Mouse (Mus musculus) kidney, postnatal 0 days (tissue): ENCODE results near the gene Rnf113a2. TPM values are rescaled to one million over a fixed set of nuclear protein-coding genes. Genes with fewer than 3 reads are reported as not detected.
A peak's percentile ranks its signal among the peaks of the same experiment; 100 is the strongest.

Experiments used
- ATAC-seq: fragments of 200-750 bp; cut with Nextera tagmentation; replicated peaks from 2 replicates; pipeline ENCODE4 v1.8.0; 2017; ENCODE audit warnings: low read depth, moderate number of reproducible peaks, moderate TSS enrichment, moderate library complexity; ENCODE audit not compliant: low FRiP score
- DNase-seq: peaks from one replicate; pipeline ENCODE4 v3.0.0-alpha.2; 2016; ENCODE audit warnings: low spot score
- H3K27ac ChIP-seq: fragments of 300-500 bp; sonication (generic); 2 replicates; pipeline ENCODE4 v1.5.1; 2014; ENCODE audit warnings: mild to moderate bottlenecking
- H3K27me3 ChIP-seq: fragments of 300-500 bp; sonication (generic); 2 replicates; pipeline ENCODE4 v1.6.1; 2014; ENCODE audit warnings: low read length, mixed read lengths; ENCODE audit not compliant: insufficient read depth
- H3K36me3 ChIP-seq: fragments of 300-500 bp; sonication (generic); 2 replicates; pipeline ENCODE4 v1.6.1; 2014; ENCODE audit warnings: low read length, mixed read lengths; ENCODE audit not compliant: insufficient read depth
- H3K4me1 ChIP-seq: fragments of 300-500 bp; sonication (generic); replicated peaks from 2 replicates; pipeline ENCODE4 v1.6.1; 2014; ENCODE audit warnings: antibody characterized with exemption, low read length, mixed read lengths; ENCODE audit not compliant: insufficient read depth
- H3K4me2 ChIP-seq: fragments of 300-500 bp; sonication (generic); 2 replicates; pipeline ENCODE4 v1.6.1; 2014; ENCODE audit warnings: mild to moderate bottlenecking, low read length, moderate library complexity, mixed read lengths
- H3K4me3 ChIP-seq: fragments of 300-500 bp; sonication (generic); replicated peaks from 2 replicates; pipeline ENCODE4 v1.5.1; 2014; ENCODE audit warnings: low read depth, low read length
- H3K9ac ChIP-seq: fragments of 300-500 bp; sonication (generic); 2 replicates; pipeline ENCODE4 v1.6.1; 2014; ENCODE audit warnings: low read depth, low read length
- H3K9me3 ChIP-seq: fragments of 300-500 bp; sonication (generic); replicated peaks from 2 replicates; pipeline ENCODE4 v1.6.1; 2016; ENCODE audit warnings: low read length, inconsistent platforms, mixed read lengths
- CTCF ChIP-seq: IDR thresholded peaks from 2 replicates; pipeline ENCODE4 v1.5.1; 2016; ENCODE audit warnings: antibody characterized with exemption, low read depth, mild to moderate bottlenecking, moderate library complexity
- WGBS: fragments of 180-500 bp; shearing (Covaris S2); extraction: QIAGEN DNeasy Blood & Tissue Kit; methylation state at CpG from one replicate; pipeline ENCODE4 v1.1.7; 2014; 5-methylcytosine and 5-hydroxymethylcytosine counted together
- polyA plus RNA-seq: library from polyadenylated mRNA; unstranded; fragments of >200 nt; fragmentation: Nextera tagmentation; extraction: Ambion mirVana; gene quantifications from 2 replicates; pipeline ENCODE4 v1.2.1, GENCODE M21; 2015

The Rnf113a2 gene
- polyA plus RNA-seq, 1 experiment from 2014 or later = 28.8 TPM

DNA sequence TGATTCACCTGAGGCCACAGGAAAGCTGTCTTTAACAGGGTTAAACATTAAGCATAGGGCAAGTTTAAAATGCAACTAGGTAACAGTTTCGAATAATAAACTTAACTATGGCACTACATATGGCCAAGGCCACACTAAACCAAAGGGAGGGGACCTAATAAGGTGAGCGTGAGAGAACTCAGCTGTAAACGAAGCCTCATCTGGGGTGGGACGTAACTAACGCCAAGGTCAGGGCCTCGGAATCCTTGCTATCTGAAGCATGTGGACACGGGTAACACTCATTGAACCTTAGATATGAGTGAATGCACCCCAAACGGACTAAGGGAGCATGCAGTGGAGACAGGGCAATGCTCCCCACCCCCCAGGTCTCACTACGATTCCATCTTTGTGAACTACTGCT, 14.1 kb upstream of the Rnf113a2 start:
- DNase-seq (peak; percentile 39), ATAC-seq (peak; percentile 69)
- no peak overlapping the region for H3K4me3 ChIP-seq
- no peaks in the 10 kb centered on the region for H3K27me3 ChIP-seq
- 37% methylated on average over 9 of the region's 9 CpGs for WGBS
- 0 out of 2 replicates have a peak overlapping the region, but pooled peaks have one; percentile 27 for H3K4me2 ChIP-seq
- no peaks in the 10 kb centered on the region for H3K36me3 ChIP-seq
- H3K4me1 ChIP-seq = 0 out of 2 replicates have a peak, but pooled peaks cover 3% of the 10 kb centered on the region
- peak overlapping the region; percentile 73 for H3K27ac ChIP-seq
- H3K9me3 ChIP-seq = no peaks in the 10 kb centered on the region
- H3K9ac ChIP-seq = no peak overlapping the region
- TF ChIP-seq CTCF = no peak

GRCm38 (mm10) chr12:84404541-84404940, 12.5 kb upstream of the Rnf113a2 start:
- WGBS = 81% methylated on average over 6 of the region's 6 CpGs
- Histone ChIP-seq H3K4me1 (0 out of 2 replicates have a peak, but pooled peaks cover 6% of the 10 kb centered on the region), H3K4me3 (no peak overlapping the region), H3K27me3 (no peaks in the 10 kb centered on the region), H3K27ac (no peak overlapping the region), H3K9me3 (no peaks in the 10 kb centered on the region), H3K36me3 (no peaks in the 10 kb centered on the region), H3K9ac (no peak overlapping the region), H3K4me2 (no peak overlapping the region)
- TF ChIP-seq CTCF = no peak
- ATAC-seq (no peak), DNase-seq (no peak)

GRCm38 (mm10) chr12:84407259-84407658, 9.7 kb upstream of the Rnf113a2 start:
- DNase-seq = no peak

GRCm38 (mm10) chr12:84407874-84408818, 8.8 kb upstream of the Rnf113a2 start:
- WGBS = 2% methylated on average over 44 of the region's 52 CpGs
- peak overlapping the region; percentile 84 for H3K4me2 ChIP-seq
- H3K4me3 ChIP-seq = peak overlapping the region; percentile 78
- 0 out of 2 replicates have a peak, but pooled peaks cover 6% of the 10 kb centered on the region for H3K4me1 ChIP-seq
- TF ChIP-seq CTCF = no peak
- peak overlapping the region; percentile 88 for H3K27ac ChIP-seq
- ATAC-seq = peak; percentile 69
- H3K27me3 ChIP-seq = no peaks in the 10 kb centered on the region
- H3K36me3 ChIP-seq = no peaks in the 10 kb centered on the region
- DNase-seq = no peak
- H3K9ac ChIP-seq = peak overlapping the region; percentile 86
- no peaks in the 10 kb centered on the region for H3K9me3 ChIP-seq

More at GRCm38 (mm10) chr12:84407259-84407658, 9.7 kb upstream of the Rnf113a2 start:
- no peaks in the 10 kb centered on the region for H3K36me3 ChIP-seq
- H3K9me3 ChIP-seq = no peaks in the 10 kb centered on the region
- H3K27me3 ChIP-seq = no peaks in the 10 kb centered on the region
- H3K9ac ChIP-seq = no peak overlapping the region
- no peak overlapping the region for H3K27ac ChIP-seq
- TF ChIP-seq CTCF = peak; percentile 18; the same call in 1 of the 2 replicates
- H3K4me2 ChIP-seq = no peak overlapping the region
- 64% methylated on average over 4 of the region's 4 CpGs for WGBS
- no peak for ATAC-seq
- no peak overlapping the region for H3K4me3 ChIP-seq
- H3K4me1 ChIP-seq = 0 out of 2 replicates have a peak, but pooled peaks cover 6% of the 10 kb centered on the region

GRCm38 (mm10) chr12:84408819-84409507, 8.0 kb upstream of the Rnf113a2 start, which contains the start of the genes Entpd5 and Bbof1:
Gene Entpd5 (minus strand): TSS chr12:84409029.
Gene Bbof1 (plus strand): TSS chr12:84409071.
- Histone ChIP-seq H3K9ac (peak within 1 kb of the TSS; percentile 86), H3K36me3 (no peaks in the 10 kb centered on the region), H3K4me1 (0 out of 2 replicates have a peak, but pooled peaks cover 6% of the 10 kb centered on the region), H3K27me3 (no peaks in the 10 kb centered on the region), H3K4me2 (peak within 1 kb of the TSS; percentile 84), H3K4me3 (peak within 1 kb of the TSS; percentile 78), H3K27ac (peak within 1 kb of the TSS; percentile 88), H3K9me3 (no peaks in the 10 kb centered on the region)
- no peak for TF ChIP-seq CTCF
- ATAC-seq = peak; percentile 92
- peak; percentile 86 for DNase-seq
- WGBS = 1% methylated on average over 57 of the region's 63 CpGs

DNA sequence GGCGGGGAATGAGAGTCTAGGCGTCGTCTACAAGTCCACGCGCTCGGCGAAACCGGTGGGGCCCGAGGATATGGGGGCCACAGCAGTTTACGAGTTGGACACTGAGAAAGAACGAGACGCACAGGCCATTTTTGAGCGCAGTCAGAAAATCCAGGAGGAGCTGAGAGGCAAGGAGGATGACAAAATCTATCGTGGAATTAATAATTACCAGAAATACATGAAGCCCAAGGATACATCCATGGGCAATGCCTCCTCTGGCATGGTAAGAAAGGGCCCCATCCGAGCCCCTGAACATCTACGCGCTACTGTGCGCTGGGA, 568 bp downstream of the Rnf113a2 start:
- TF ChIP-seq CTCF = no peak
- Histone ChIP-seq H3K36me3 (no peaks in the 10 kb centered on the region), H3K9me3 (no peaks in the 10 kb centered on the region), H3K4me2 (peak overlapping the region; percentile 63), H3K4me3 (peak overlapping the region; percentile 52), H3K4me1 (no peaks in the 10 kb centered on the region), H3K9ac (peak overlapping the region; percentile 68), H3K27me3 (no peaks in the 10 kb centered on the region), H3K27ac (peak overlapping the region; percentile 58; the same call in 1 of the 2 replicates)
- WGBS = 38% methylated on average over 18 of the region's 18 CpGs
- DNase-seq (no peak), ATAC-seq (no peak)
